Mouse (Mus musculus) gastrocnemius, adult 18-20 months (tissue): ENCODE measurements at regions not wholly inside any gene's neighbourhood (a gene's known extent, or its start where the extent isn't known, plus 50 kb on each side); places are given as distances from the start of the nearest gene placed in this dataset.
"Not testable (repeated sequence)": the region's sequence is repeated elsewhere in the genome, so short reads cannot be mapped to it uniquely, and the experiment has no call there.

Experiments
- DNase-seq: peaks from one replicate; pipeline ENCODE4 v3.0.0; 2021; ENCODE audit warnings: low spot score

GRCm38 (mm10) chr12:22951956-22952355, 828.1 kb downstream of the Gm10330 start:
- DNase-seq = peak; percentile 1

DNA sequence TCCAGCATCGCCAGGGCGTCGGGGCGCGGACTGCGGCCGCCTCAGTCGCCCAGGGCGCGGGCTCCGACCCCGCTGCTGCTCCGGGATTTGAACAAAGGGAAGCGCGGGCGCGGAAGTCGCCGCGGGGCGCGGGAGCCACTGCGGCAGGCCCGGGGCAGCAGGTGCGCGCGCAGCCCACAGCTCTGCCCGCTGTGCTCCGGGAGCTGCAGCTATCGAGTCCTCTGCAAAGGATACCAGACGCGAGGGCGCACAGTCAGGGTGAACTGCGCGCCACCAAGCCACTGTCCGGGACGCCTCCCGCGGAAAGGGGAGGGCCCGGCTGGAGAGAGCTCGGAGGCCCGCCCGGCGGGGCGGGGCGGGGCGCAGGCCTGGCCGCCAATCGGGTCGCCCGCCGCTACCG, 873.9 kb downstream of the Gm10330 start:
- not testable (repeated sequence) for DNase-seq
